Mouse (Mus musculus) layer of hippocampus, postnatal 25 days (tissue): Measurements from ENCODE around the gene 1190005I06Rik. TPM values are rescaled to one million over a fixed set of nuclear protein-coding genes. Genes with fewer than 3 reads are reported as not detected.

Source experiments
- DNase-seq, 2 experiments: peaks; one replicate each; pipeline ENCODE4 v3.0.0; 2022; ENCODE audit warnings: mixed read lengths in 2 of 2, low spot score in 1 of 2; ENCODE audit errors: extremely low spot score in 1 of 2
- total RNA-seq, 2 experiments: library from RNA; stranded (reverse); gene quantifications; 2 replicates each; pipeline ENCODE4 v1.2.3; 2021

1190005I06Rik gene
- total RNA-seq, 2 experiments from 2014 or later, result 15.2 to 15.9 TPM

DNA sequence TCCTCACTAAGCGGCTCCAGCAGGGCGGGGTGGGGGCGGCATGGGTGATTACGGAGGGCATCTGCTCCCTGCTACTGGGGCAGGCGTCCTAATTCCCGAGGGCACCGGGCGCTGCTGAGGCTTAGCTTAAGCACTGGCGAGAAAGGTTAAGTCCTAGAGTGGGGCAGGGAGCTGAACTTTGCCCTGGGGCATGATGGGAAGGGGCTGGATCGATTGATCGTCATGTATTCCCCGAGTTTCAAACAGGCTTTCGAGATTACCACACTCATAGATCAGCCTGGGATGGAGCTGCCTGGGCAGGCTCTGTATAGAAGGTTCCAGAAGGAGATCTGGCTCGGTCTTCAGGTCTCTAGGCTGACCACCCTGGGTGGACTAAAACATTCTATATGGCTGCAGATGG is 25.3 kb downstream of the 1190005I06Rik start:
- DNase-seq, result no peak

DNA sequence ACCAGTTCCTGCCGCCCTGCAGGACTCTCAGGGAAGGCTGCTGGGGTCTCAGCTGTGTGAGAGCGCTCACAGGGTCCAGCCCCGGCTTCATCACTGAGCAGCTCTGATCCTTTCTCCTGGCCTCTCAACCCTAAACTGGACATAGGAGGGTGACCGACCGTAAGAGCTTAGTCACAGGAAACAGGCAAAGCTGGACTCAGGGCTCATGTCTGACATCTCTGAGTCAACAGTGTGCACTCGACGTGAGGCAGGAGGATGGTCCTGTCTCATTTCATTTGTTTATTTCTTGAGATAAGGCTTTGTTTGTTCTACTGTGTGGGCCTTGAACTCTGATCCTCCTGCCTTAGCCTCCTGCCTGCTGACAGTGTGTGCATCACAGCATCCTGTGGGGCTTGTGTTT is 27.0 kb downstream of the 1190005I06Rik start:
- DNase-seq, result no peak

DNA sequence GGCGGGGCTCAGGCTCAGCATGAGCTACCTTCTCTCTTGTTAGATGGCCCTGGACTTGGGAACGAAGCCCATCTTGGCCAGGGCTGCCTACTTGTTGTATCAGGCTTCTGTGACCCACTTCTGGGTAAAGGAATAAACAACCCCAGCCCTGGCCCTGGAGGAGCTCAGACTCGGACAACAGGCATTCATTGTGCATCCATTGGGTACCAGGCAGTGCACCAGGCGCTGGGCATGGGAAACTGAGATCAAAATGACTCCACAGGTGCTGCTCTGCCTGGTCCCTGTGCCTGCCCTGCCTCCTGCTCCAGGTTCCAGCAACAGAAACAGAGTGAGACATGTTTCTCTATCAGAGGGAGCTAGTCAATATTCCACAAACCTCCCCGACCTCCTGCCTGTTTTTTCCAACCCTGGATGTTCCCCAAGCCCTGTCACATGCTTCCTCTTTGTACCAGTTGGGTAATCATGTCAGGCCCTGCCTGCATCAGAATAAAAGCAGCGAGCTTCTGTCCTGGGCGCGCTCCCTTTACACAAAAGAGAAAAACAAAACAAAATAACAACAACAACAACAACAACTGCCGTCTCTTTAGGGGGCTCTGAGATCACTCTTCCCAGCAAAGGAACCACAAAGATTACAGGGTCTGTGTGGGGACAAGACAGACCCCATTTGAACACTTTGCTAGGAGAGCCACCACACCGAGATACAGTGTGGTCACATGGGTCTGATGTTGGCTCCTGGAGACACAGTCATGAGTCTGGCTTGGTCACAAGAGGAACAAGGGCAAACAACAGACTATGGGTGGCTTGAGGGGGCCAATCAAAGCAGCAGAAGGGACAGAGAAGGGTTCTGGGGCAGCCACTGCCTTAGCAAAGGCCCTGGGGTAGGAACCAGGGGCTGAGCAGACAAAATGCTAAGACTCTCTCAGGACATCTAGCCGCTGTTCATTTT is 27.9 kb downstream of the 1190005I06Rik start:
- peak in 1 of 2 experiments; percentile 31 for DNase-seq

DNA sequence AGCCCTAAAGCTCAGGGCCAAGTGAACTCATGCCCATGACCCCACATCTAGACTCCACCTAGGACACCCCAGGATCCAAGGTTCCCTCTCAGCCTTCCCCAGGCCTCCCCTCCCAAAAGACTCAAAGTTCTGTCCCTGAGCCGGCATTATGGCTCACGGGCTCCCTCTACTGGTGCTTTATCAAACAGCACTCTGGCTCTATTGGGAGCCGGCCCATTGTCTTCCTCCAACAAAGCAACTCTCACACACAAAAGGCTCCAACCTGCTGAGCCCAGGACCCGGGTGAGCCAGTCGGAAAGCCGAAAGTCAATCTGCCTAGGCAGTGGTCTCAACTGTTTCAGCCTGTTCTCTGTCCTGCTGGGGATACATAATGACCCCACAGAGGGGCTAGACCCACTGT is 29.3 kb downstream of the 1190005I06Rik start:
- DNase-seq, result peak; percentile 69 to 84

DNA sequence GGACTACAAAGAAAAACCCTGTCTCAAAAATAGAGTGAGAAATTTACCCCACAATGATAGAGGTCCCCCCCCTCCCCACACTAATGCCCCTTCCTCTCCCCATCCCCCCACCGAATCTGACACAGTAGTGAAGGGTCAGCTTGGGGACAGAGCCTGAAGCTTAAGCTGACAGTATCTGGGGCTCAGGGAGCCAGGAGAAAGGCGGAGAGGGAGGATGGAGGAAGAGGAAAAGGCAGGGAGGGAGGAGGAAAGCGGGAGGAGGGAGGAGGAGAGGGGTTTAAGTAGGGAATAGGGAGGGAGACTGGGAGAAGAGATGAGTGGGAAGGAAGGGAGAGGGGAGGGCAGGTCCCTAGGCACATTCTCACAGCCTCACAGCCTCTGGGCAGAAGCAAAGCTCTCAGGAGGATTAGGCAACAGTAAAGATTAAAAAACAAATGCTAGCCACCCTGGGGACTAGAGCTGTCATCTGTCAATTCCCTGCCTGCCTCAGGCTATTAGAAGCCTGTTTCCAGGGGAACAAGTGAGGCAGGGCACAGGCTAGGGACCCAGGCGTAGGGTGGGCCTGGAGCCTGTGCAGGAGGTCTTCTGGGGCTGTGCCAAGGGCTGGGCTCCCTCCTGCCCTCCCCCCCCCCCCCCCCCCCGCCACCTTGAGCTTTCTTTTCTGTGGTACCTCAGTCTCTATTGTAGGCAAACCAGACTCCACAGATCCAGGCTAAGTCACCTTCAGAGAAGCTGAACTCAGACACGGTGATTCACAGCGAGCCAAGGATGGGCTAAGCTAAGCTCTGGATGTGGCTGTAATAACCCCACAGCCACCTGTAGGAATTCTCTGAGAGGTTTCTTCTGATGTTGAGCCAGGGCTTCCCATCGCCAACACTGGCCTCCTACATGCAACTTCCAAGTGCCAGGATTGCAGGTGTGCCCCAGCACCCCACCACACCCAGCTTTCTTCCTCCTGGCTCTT is 30.5 kb downstream of the 1190005I06Rik start:
- no peak for DNase-seq

DNA sequence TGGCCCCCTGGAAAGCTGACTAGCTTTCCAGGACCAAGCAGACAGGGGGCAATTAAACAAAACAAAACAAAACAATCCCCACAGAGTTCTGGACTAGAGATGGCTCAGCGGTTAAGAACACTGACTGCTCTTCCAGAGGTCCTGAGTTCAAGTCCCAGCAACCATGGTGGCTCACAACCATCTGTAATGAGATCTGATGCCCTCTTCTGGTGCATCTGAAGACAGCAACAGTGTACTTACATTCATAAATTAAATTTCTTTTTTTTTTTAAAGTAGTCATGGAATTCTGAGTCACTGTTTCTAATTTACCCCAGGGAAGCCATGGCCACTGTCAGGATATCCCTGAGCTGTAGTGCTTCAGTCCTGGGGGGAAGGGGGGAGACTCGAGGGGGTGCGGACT is 32.9 kb downstream of the 1190005I06Rik start:
- no peak for DNase-seq

DNA sequence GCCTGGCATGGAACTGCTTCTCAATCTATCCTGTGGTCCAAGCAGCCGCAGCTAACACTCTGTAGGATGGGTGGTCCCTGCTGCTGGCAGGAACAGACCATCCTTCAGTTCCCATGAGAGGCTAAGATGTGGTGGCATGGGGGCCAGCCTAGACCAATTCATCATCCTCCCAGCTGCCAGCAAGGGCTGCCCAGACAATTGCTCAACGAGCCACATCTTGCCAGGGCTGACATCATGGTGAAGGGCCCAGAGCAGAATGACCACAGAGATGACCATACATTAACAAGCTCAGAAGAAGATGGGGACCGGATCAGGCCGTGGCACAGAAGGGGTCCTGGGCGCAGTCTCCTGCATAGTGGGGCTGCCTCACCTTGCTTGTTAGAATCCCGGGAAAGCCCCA is 36.6 kb downstream of the 1190005I06Rik start:
- no peak for DNase-seq

DNA sequence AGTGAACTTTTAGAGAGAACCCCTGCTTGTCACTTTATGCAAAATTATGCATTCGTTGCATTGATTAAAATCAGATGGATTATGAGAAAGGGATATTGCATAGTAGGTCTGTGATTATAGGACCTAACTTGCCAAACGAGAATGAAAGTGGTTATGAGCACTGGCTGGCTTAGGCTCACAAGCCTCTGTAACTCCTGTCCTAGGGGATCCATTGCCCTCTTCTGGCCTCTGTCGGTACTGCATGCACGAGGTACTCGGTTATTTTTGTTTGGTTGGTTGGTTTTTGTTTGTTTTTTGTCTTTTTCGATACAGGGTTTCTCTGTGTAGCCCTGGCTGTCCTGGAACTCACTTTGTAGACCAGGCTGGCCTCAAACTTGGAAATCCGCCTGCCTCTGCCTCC is 39.5 kb downstream of the 1190005I06Rik start:
- DNase-seq, result peak; percentile 79 to 98

DNA sequence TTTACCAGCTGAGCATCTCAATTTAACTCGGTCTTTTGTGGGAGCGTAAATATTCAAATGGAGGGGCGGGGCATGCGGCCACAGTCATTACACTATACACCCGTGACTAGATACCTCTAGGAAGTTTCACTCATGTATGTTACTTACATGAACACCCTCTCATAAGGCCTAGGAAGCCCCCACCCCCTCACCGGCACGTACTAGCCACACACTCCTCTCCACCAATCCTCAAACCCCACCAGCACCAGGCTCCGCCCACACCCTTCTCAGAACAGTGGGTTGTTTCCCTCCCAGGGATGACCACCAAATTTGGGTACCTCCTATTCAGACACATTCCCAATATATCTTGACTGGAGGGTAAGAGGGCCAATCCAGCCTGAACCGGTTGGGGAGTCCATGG is 40.0 kb downstream of the 1190005I06Rik start:
- no peak for DNase-seq

DNA sequence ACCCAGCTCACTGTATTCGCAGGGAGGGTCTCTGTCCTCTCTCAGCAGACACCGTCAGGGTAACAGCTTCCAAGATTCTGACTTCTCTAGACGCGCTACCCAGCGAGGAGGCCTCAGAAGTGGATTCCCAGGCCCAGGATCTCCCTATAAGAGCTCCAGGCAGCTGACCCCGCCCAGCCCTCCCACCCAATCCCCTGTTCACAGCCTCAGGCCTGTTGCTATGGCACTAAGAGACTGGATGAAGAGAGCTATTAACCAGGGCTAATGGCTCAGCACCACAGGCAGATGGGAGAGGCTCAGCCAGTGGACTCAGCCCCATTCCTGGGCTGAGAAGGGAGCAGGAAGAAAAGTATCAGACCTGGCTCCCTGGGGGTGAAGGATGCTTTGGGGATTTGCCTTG is 44.8 kb downstream of the 1190005I06Rik start:
- DNase-seq, result no peak

DNA sequence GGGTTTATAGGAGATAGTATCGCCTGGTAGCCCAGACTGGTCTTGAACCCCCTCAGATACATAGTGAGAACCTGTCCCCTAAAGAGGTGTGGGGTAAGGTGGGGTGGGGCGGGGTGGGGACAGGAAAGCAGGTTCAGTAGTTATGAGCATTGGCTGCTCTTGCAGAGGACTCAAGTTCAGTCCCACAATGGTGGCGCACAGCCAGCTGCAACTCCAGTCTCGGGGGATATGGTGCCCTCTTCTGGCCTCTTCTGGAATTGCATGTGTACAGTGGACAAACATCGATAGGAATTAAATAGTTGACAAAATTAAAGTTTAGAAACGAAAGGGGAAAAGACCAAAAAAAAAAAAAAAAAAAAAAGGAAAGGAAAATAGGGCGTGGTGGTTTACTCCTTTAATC is 47.9 kb downstream of the 1190005I06Rik start:
- DNase-seq, result peak; percentile 71 to 89

DNA sequence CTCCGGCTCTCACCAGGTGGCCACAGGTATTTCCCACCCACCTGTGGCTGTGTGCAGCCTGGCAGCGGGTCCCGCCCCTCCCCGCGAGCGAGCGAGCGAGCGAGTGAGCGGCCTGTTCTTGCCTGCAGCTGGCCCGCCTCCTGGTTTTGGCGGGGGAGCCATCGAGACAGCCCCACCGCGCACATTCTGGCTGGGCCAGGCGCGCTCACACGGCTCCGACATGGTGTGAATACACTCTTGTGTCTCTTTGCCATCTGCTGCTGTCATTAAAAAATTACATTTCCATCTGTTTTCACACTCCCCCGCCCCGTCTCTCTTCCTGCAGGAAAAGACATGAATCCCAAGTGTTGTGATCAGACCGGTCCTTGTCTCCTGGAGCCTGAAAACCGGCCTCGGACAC is 48.9 kb downstream of the 1190005I06Rik start:
- peak; percentile 60 to 61 for DNase-seq

DNA sequence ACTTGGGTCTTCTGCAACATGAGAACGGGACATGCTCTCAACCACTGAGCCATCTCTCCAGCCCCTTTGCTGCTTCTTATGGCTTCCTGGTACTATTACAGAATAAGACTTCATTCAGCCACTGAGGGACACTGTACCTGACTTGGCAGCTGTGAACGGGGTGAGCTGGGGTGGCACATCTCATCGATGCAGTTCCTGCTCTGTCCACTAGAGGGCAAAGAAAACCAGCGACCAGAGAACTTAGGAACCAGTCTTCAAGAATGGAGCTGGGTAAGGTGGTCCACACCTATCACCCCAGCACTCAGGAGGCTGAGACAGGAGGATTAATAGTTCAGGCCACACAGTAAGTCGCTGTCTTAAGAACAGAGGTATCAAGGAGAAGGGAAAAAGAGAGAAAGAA is 51.5 kb downstream of the 1190005I06Rik start:
- DNase-seq, result peak in 1 of 2 experiments; percentile 67

DNA sequence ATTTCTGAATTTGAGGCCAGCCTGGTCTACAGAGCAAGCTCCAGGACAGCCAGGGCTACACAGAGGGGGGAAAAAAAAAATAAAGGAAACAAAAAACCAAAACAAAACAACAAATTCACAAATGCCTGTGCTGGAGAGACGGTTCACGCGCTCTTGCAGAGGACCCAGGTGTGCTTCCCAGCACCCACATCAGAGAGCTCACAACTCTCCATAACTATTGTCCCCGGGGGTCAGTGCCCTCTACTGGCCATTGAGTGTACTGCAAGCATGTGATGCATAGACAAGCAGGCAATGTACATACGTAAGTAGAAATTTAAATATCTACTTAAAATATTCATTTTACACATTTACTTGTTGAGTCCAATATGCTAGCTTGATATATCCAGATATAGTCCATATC is 52.9 kb downstream of the 1190005I06Rik start:
- no peak for DNase-seq

DNA sequence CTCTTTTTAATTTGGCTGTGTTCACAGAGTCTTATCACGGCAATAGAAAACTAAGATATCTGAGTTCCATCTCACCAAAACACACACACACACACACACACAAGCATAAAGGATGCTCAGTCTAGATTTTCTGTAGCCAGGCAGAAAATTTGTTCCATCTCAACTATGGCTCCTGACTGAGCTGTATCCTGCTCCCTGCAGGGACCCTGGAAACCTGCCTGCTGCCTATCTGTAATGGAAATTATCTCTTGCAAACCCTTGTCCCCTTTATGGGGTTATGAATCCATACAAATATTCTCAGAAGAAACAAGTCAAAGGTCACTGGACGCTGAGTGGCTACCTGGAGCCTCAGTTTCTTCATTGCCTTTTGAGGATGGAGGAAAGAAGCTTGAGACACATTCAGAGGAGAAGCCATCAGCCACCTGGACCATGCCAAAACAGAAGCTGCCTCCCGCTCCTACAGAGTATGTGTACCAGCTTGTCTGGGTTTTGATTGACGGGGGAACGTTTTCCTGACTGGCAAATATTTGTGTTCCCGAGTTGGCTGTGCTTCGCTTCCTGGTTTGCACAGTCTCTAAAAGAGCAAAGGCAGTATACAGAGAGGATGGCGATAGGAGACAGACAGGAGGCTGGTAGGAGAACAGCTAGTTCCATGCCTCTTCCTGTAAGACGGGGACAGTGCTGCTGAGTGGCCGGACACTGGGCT is 55.7 kb downstream of the 1190005I06Rik start:
- DNase-seq, result no peak

DNA sequence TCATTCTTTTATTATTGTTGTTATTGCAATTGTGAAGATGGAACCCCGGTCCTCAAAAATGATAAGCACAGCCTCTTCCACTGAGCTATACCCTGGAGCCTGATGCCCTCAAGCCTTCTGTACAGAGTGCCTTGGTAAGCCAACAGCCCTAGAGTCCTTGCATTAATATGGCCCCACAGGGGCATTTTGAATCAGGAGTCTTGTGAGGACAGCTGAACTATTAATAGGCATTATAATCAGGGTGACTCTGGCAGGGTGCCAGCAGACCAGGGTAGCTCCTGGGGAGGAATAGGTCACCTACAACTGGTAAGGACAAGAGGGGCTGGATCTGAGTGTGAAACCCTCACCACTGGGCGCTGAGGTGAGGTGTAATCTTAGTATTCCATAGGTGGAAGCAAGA is 57.5 kb downstream of the 1190005I06Rik start:
- no peak for DNase-seq

DNA sequence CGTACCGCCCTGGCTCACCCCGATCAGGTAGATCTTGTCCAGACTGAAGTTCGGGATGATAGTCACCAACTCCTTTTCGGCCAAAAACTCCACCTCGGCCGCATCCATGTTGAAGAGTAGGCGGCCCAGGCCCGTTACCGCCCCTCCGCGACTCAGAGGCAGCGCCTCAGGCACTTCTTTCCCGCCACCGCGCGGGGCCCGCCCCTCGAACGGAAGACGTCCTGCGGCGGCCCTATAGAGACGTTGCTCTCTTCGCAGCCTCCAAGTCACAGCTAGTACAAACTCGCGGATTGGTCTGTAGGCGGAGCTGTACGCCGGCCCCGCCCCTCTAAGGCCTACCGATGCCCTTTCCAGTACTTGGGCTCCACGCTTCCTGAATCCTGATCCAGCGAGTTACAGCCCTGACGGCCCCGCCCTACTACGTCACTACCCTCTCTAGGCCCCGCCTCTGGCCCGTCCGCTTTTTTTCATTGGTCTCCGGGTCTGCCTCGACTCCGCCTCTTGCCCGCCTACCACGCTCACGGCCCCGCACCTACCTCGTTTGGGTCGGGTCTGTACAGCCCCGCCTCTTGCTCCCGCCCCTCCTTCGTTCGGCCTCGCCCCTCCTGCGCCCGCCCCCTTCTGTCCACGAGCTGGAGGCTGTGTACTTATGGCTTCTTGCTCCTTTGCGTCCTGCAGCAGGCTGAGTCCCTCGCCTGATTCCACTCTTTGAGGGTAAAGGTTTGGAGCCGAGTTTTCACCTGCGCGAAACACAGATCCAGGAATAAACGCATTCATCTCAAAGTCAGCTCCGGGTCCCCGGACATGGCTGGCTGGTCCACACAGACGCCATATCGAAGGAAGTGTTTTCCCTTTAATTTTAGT is 58.3 kb downstream of the 1190005I06Rik start, which contains the start of gene Gins2:
Gene Gins2, minus strand, starts transcription at position 397 of the 864 bp plus-strand sequence.
- DNase-seq, result peak; percentile 85 to 94

DNA sequence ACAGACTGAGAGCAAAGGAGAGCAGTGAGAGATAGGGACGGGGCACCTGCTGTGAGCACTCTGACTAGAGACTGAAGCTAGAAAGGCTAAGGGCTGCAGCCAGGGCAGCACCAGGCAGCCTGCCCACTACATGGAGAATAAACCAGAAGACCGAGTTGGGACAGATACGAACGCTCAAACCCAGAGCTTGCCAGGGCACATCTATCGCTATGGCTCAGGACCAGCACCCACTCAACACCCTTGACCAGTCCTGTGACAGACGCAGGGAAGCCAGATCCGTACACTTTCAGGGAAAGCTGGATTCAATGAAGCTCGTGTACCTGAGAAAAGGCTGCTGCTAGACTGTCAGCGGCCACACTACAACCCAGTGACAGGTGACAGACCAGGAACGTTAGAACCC is 61.9 kb downstream of the 1190005I06Rik start:
- DNase-seq, result no peak

DNA sequence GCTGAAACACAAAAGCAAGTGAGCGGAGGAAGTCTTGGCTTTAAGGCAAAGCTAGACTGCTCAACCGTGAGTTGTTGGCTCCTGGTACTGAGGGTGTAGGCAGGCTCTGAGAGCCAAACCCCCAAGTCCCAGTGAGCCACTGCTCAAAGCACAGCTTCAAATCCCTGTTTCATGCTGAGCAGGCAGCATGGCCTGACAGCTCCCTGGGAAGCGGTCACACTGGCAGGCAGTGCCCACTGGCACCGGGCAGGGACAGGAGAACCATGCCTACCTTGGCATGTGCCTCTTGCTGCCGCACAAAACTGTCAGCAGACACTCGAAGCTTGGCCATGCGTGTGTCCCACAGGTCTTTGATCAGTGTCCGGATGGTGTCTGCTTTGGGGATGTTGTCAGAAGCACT is 65.6 kb downstream of the 1190005I06Rik start:
- DNase-seq, result no peak
